Mouse (Mus musculus) right cerebral cortex, adult 2 months (tissue): ENCODE data around the gene Hic2.

Experiments
- DNase-seq, 2 experiments: peaks; one replicate each; pipeline ENCODE4 v3.0.0; 2021 to 2022; ENCODE audit warnings: low spot score in 2 of 2

The Hic2 gene

GRCm38 (mm10) chr16:17233702-17234498, 528 bp downstream of the Hic2 start:
- peak; percentile 19 to 32 for DNase-seq

GRCm38 (mm10) chr16:17234499-17234895, 1.1 kb downstream of the Hic2 start:
- peak; percentile 61 to 62 for DNase-seq

- peak; percentile 60 to 66 for DNase-seq
Measured at GRCm38 (mm10) chr16:17234916-17235665, 1.7 kb downstream of the Hic2 start.

GRCm38 (mm10) chr16:17237634-17238033, 4.3 kb downstream of the Hic2 start:
- DNase-seq, result no peak

- no peak for DNase-seq
Measured at GRCm38 (mm10) chr16:17239409-17239808, 6.0 kb downstream of the Hic2 start.

GRCm38 (mm10) chr16:17243731-17244130, 10.4 kb downstream of the Hic2 start:
- DNase-seq, result no peak

GRCm38 (mm10) chr16:17244996-17245395, 11.6 kb downstream of the Hic2 start:
- no peak for DNase-seq

- DNase-seq, result no peak
Measured at GRCm38 (mm10) chr16:17247727-17248126, 14.4 kb downstream of the Hic2 start.

GRCm38 (mm10) chr16:17249135-17249534, 15.8 kb downstream of the Hic2 start:
- no peak for DNase-seq

GRCm38 (mm10) chr16:17251539-17251938, 18.2 kb downstream of the Hic2 start:
- DNase-seq, result peak; percentile 13 to 24

GRCm38 (mm10) chr16:17252086-17252726, 18.8 kb downstream of the Hic2 start:
- DNase-seq, result no peak

- DNase-seq, result no peak
Measured at GRCm38 (mm10) chr16:17252841-17253240, 19.5 kb downstream of the Hic2 start.

GRCm38 (mm10) chr16:17254005-17254597, 20.7 kb downstream of the Hic2 start:
- DNase-seq, result no peak

GRCm38 (mm10) chr16:17255270-17255669, 21.9 kb downstream of the Hic2 start:
- DNase-seq, result no peak

- peak in 1 of 2 experiments; percentile 16 for DNase-seq
Measured at GRCm38 (mm10) chr16:17257359-17257821, 24.0 kb downstream of the Hic2 start.

- no peak for DNase-seq
Measured at GRCm38 (mm10) chr16:17258917-17259316, 25.5 kb downstream of the Hic2 start.

GRCm38 (mm10) chr16:17261341-17261740, 28.0 kb downstream of the Hic2 start:
- no peak for DNase-seq

- DNase-seq, result no peak
Measured at GRCm38 (mm10) chr16:17266113-17266512, 32.7 kb downstream of the Hic2 start.

GRCm38 (mm10) chr16:17267937-17268336, 34.6 kb downstream of the Hic2 start:
- DNase-seq, result no peak

- no peak for DNase-seq
Measured at GRCm38 (mm10) chr16:17269872-17270271, 36.5 kb downstream of the Hic2 start.

- DNase-seq, result peak; percentile 46 to 47
Measured at GRCm38 (mm10) chr16:17271124-17271523, 37.8 kb downstream of the Hic2 start.

GRCm38 (mm10) chr16:17271856-17272255, 38.5 kb downstream of the Hic2 start:
- DNase-seq, result no peak
